Mouse (Mus musculus) hematopoietic stem cell, adult 5-6 weeks (primary cell): ENCODE measurements around the gene Plxnb2. TPM values are rescaled to one million over a fixed set of nuclear protein-coding genes. Genes with fewer than 3 reads are reported as not detected.

Experiments
- ATAC-seq, 2 experiments: fragments of 125-278 bp in 1 of 2; replicated peaks in 1 of 2; 2 replicates each; pipeline ENCODE4 v1.8.0; 2016 to 2017; ENCODE audit warnings: inconsistent platforms in 2 of 2, mild to moderate bottlenecking in 2 of 2, moderate number of reproducible peaks in 2 of 2, low read depth in 1 of 2, moderate TSS enrichment in 1 of 2; ENCODE audit not compliant: low FRiP score in 2 of 2, poor library complexity in 2 of 2, severe bottlenecking in 2 of 2, insufficient read depth in 1 of 2, low TSS enrichment in 1 of 2
- total RNA-seq: library from RNA; stranded (forward); fragments of 172-1452, 232-1000 nt; gene quantifications from 2 replicates; pipeline ENCODE4 v1.2.3, GENCODE M21; 2017

The Plxnb2 gene
- total RNA-seq, 1 experiment from 2014 or later, result 13.9 TPM

DNA sequence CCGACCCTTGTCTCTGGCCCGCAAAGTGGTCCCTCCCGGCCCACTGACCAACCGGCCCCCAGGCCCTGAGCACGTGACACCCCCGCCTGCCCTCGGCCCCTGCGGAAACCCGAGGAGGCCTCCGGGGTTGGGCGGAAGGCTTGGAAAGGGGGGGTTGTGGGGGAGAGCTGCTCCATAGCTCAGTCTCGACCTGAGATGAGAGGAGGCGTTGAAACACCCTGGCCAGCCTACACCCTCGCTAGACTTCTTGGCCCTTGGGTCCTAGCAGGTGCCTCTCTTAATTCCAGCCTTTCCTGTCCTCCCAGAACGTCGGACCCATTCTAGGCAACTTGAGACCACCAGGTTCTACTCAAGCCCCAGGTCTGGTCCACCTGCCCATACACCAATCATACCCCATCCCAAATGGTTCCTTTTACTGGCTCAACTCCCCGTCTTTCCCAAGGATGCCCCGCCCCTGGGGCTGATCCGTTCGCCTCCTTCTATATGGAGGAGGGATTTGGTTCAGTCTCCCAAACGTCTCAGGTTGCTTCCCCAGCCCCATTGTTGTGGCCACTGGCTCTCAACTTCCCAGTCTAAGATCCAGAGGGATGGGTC is 39.8 kb downstream of the Plxnb2 start, which contains the start of gene Mapk12:
Gene Mapk12, minus strand, starts transcription at position 45 of the 594 bp plus-strand sequence.
- ATAC-seq, result no peak

DNA sequence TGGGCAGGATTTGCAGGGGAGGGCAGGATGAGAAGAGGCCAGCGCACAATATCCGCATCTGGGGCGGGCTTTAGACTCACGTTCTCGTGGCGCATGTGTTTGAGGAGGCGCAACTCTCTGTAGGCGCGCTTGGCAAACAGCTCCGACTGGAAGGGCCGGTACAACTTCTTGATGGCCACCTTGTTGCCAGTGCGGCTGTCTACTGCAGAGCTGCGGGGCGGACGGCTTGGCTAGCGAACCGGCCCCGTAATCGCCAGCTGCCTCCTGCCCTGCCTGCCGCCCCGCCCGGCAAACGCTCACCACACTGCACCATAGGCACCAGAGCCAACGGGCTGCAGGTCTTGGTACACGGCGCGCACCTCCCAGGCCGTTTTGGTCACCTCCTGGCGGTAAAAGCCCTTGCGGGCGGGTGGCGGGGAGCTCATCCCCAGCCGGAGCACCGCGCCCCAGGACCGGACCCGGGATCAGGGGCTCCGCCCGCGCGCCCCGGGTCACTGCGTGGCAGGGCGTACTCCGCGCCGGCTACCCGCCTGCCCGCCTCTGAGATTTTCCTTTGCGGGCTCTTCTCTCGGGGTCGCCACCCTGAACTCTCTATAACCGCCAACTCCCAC is 40.4 kb downstream of the Plxnb2 start:
- ATAC-seq, result peak in 1 of 2 experiments; percentile 22; a peak in 1 of 4 replicates

- no peak for ATAC-seq
These were observed 42.1 kb downstream of the Plxnb2 start for GRCm38 (mm10) chr15:89138531-89138930.

- ATAC-seq, result no peak
These were observed 42.6 kb downstream of the Plxnb2 start for GRCm38 (mm10) chr15:89138046-89138405.

DNA sequence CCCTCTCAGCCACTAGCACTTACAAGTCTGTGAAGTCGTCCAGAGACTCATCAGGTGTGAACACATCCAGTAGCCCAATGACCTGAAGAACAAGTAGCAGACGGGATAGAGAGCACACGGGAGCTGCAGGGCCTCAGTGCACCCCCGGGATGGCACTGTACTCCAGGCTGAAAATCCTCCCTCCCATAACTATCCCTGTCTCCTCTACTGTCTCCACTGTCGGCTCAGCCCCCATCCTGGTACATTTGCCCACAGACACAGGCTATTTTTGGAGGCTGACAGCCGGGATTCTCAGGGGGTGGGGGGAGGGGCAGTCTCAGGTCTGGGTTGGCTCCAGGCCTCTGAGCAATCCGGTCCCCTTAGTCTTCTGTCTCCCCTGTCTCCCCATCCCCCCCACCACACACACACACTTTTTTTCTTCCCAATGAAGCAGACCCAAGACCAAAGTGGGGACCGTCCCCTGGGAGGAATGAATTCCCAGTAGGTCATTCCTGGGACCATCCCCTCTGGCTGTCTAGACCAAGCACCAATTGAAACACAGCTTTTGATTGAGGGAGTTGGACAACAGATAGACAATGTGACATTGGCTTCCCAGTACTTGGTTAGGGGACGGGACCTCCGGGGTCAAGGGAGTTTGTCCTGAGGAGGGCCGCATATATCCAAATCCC is 43.1 kb downstream of the Plxnb2 start:
- no peak for ATAC-seq

- ATAC-seq, result no peak
These were observed 44.0 kb downstream of the Plxnb2 start for GRCm38 (mm10) chr15:89136461-89137155.

DNA sequence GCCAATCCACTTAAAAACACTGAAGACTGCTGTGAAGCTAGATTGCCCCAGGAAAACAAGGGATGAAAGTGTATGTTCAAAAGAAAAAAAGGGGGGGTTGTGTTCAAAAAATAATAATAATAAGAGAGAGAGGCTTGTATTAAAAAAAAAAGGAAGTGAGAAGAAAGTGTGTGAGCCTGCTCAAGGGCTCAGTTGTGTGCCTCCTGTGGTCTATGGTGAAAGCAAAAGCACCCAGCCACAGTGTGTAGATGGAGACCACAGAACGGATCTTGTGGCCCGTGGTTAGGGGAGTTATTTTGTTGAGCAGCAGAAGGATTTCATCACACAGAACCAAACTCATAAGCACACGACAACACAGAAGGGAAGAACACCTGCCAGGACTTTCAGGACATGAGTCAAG is 49.3 kb downstream of the Plxnb2 start:
- ATAC-seq, result peak; percentile 85 to 87

- no peak for ATAC-seq
These were observed 50.3 kb downstream of the Plxnb2 start for GRCm38 (mm10) chr15:89130245-89130644.

- peak; percentile 55 to 73 for ATAC-seq
These were observed 51.9 kb downstream of the Plxnb2 start, which contains the start of gene Hdac10 for GRCm38 (mm10) chr15:89128382-89129350. Hdac10 (minus strand) TSS chr15:89128700.

DNA sequence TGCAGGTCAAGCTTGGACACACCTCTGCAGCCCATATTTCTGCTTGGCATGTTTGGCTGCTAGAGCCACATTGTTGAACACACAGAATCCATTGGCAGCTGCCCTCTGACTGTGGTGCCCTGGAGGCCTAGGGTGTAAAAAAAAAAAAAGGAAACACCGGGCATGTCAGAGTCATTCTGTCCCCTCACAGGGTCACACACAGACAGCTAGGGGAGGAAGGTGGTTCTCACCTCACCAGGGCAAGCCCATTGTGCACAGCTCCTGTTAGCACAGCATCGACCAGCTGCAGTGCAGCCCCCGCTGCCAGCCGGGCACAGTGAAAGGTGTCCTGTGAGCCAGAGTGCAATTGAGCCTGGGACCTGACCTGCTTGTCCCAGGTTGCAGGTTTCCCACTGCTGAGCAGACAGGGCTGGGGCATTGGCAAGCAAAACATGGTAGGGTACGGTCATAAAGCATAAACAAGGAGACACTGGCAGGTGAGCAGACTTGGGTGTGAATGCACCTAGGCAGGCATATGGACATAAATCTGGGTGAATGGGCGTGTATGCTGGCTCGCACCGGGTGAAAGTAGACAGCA is 53.1 kb downstream of the Plxnb2 start:
- ATAC-seq, result no peak

GRCm38 (mm10) chr15:89126622-89127021 is 54.0 kb downstream of the Plxnb2 start:
- ATAC-seq, result no peak

DNA sequence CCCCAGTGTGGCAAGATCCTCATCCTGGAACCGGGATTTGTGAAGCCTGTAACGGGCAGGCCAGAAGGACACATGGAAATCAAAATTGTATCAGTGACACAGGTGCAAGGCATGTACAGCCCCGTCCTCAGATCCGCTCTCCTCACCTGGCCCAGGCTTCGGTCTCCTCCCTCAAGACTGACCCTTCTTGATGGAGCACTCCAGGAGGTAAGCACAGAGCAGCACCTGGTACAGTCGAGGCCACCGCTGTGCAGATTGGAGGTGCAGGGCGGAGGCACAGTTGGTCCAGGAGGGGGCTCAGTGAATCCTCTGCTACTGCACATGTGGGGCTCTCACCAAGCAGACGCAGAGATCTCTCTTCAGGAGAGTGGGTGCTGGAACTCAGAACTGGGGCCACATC is 55.2 kb downstream of the Plxnb2 start:
- no peak for ATAC-seq

DNA sequence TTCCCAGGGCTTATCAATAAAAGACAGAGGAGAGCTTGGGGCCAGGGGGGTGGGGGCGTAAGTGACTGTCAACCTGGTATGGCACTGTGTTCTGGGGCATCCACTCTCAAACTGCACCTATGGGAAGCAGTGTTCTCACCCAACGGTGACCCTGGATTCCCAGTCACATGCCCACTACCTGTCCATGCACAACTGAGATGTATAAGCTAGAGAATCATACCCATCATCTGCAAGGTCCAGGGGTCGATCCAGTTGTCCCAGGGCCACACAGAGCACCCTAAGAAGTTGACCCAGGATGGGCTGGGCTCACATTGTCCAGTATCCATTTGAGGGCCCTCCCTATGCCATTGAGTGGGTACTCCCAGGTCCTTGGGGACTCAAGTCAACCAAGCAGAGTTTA is 56.3 kb downstream of the Plxnb2 start:
- no peak for ATAC-seq

- ATAC-seq, result no peak
These were observed 57.0 kb downstream of the Plxnb2 start for GRCm38 (mm10) chr15:89123595-89123994.

- ATAC-seq, result peak; percentile 88 to 93
These were observed 57.8 kb downstream of the Plxnb2 start, which contains the start of gene Tubgcp6 for GRCm38 (mm10) chr15:89122649-89123366. Tubgcp6 (minus strand) TSS chr15:89123112.

- no peak for ATAC-seq
These were observed 62.6 kb downstream of the Plxnb2 start for GRCm38 (mm10) chr15:89118007-89118406.
